Mouse (Mus musculus): ENCODE measurements around the gene Ddx41. TPM values are rescaled to one million over a fixed set of nuclear protein-coding genes. Genes with fewer than 3 reads are reported as not detected.
A peak's percentile ranks its signal among the peaks of the same experiment; 100 is the strongest.
"Not testable (repeated sequence)": the region's sequence is repeated elsewhere in the genome, so short reads cannot be mapped to it uniquely, and the experiment has no call there.

The Ddx41 gene
- 10 to 100 TPM in 1 of 2 experiments, 1 to 10 TPM in 1; 9.3 to 10.3 TPM for total RNA-seq (2021)
- long read RNA-seq, experiment 1, transcript Ddx41-201 (17 exons, 2,205 nt) = major isoform, 9 of 11 reads
- long read RNA-seq, experiment 1, partial matches to known transcripts = 1 of 11 reads
- long read RNA-seq, experiment 1, other reads (novel, unspliced or antisense) = 1 of 11 reads
- long read RNA-seq, experiment 2, transcript Ddx41-201 (17 exons, 2,205 nt) = major isoform, 11 of 15 reads
- long read RNA-seq, experiment 2, partial matches to known transcripts = 3 of 15 reads
- long read RNA-seq, experiment 2, other reads (novel, unspliced or antisense) = 1 of 15 reads

GRCm38 (mm10) chr13:55536194-55537175 is at the start of gene Ddx41:
Gene Ddx41 (minus strand): TSS chr13:55536658.
- intact Hi-C loops (cut with DNase I) = no loop called here
- DNase-seq = peak; percentile 98 to 100

GRCm38 (mm10) chr13:55578086-55578485 is 41.6 kb upstream of the Ddx41 start:
- intact Hi-C loops (cut with DNase I) = loop anchor here (5.0 kb wide), 1 partner anchor 36 kb away; no protein-coding TSS in a partner anchor
- no peak for DNase-seq

- DNase-seq = not testable (repeated sequence)
- intact Hi-C loops (cut with DNase I) = loop anchor here (5.0 kb wide), 1 partner anchor 35 kb away; no protein-coding TSS in a partner anchor
Measured at GRCm38 (mm10) chr13:55576872-55577271, 40.4 kb upstream of the Ddx41 start.

- intact Hi-C loops (cut with DNase I) = loop anchor here (5.0 kb wide), 1 partner anchor 34 kb away; no protein-coding TSS in a partner anchor
- no peak for DNase-seq
Measured at GRCm38 (mm10) chr13:55575932-55576331, 39.5 kb upstream of the Ddx41 start.

- intact Hi-C loops (cut with DNase I) = no loop called here
- DNase-seq = no peak
Measured at GRCm38 (mm10) chr13:55574321-55574720, 37.9 kb upstream of the Ddx41 start.

- intact Hi-C loops (cut with DNase I) = no loop called here
- no peak for DNase-seq
Measured at GRCm38 (mm10) chr13:55573432-55573831, 37.0 kb upstream of the Ddx41 start, which contains the start of gene Tmed9. Gene Tmed9 (plus strand): TSS chr13:55573732.

GRCm38 (mm10) chr13:55571977-55572376 is 35.5 kb upstream of the Ddx41 start:
- no peak for DNase-seq
- intact Hi-C loops (cut with DNase I) = no loop called here

GRCm38 (mm10) chr13:55571027-55571751 is 34.7 kb upstream of the Ddx41 start, which contains the start of gene Fam193b:
Gene Fam193b (minus strand): TSS chr13:55571120.
- intact Hi-C loops (cut with DNase I) = no loop called here
- DNase-seq = peak; percentile 92 to 94

GRCm38 (mm10) chr13:55570286-55570973 is 34.0 kb upstream of the Ddx41 start:
- peak in 1 of 2 experiments; percentile 40 for DNase-seq
- intact Hi-C loops (cut with DNase I) = no loop called here

GRCm38 (mm10) chr13:55569726-55570285 is 33.3 kb upstream of the Ddx41 start:
- no peak for DNase-seq
- intact Hi-C loops (cut with DNase I) = no loop called here

GRCm38 (mm10) chr13:55568524-55568923 is 32.1 kb upstream of the Ddx41 start:
- not testable (repeated sequence) for DNase-seq

GRCm38 (mm10) chr13:55567949-55568348 is 31.5 kb upstream of the Ddx41 start:
- intact Hi-C loops (cut with DNase I) = no loop called here
- no peak for DNase-seq

More at GRCm38 (mm10) chr13:55568524-55568923, 32.1 kb upstream of the Ddx41 start:
- intact Hi-C loops (cut with DNase I) = not testable (repeated sequence)

GRCm38 (mm10) chr13:55567001-55567400 is 30.5 kb upstream of the Ddx41 start:
- no peak for DNase-seq
- intact Hi-C loops (cut with DNase I) = no loop called here

GRCm38 (mm10) chr13:55563266-55563879 is 26.9 kb upstream of the Ddx41 start:
- no peak for DNase-seq
- intact Hi-C loops (cut with DNase I) = no loop called here

- intact Hi-C loops (cut with DNase I) = no loop called here
- no peak for DNase-seq
Measured at GRCm38 (mm10) chr13:55557499-55557898, 21.0 kb upstream of the Ddx41 start.

- DNase-seq = no peak
- intact Hi-C loops (cut with DNase I) = no loop called here
Measured at GRCm38 (mm10) chr13:55555921-55556320, 19.5 kb upstream of the Ddx41 start.

GRCm38 (mm10) chr13:55549061-55549460 is 12.6 kb upstream of the Ddx41 start:
- intact Hi-C loops (cut with DNase I) = no loop called here
- no peak for DNase-seq

- DNase-seq = no peak
Measured at GRCm38 (mm10) chr13:55548426-55548825, 12.0 kb upstream of the Ddx41 start.

GRCm38 (mm10) chr13:55547916-55548315 is 11.5 kb upstream of the Ddx41 start:
- DNase-seq = no peak
- intact Hi-C loops (cut with DNase I) = no loop called here

More at GRCm38 (mm10) chr13:55548426-55548825, 12.0 kb upstream of the Ddx41 start:
- intact Hi-C loops (cut with DNase I) = no loop called here

All from gastrocnemius, postnatal 36 days (tissue).